Mouse (Mus musculus): Measurements from ENCODE around the gene Mfsd6. TPM values are rescaled to one million over a fixed set of nuclear protein-coding genes. Genes with fewer than 3 reads are reported as not detected.

The Mfsd6 gene
- not detected in 2 replicates for polyA plus RNA-seq (2012; ENCODE audit: insufficient read depth, insufficient read length, low replicate concordance, missing spikeins)

GRCm38 (mm10) chr1:52727056-52727900, at the start of gene Mfsd6:
TSS of gene Mfsd6 (minus strand) at chr1:52727462.
- TF ChIP-seq CTCF (IDR thresholded peaks at IDR 0.05; ENCODE audit: insufficient read depth, low read depth, low read length) (no peak), POLR2A (IDR thresholded peaks at IDR 0.05; ENCODE audit: insufficient read depth, low read depth, low read length) (no peak)
- 3% methylated on average over 49 of the region's 63 CpGs for WGBS

GRCm38 (mm10) chr1:52765176-52766111, 38.2 kb upstream of the Mfsd6 start:
- TF ChIP-seq POLR2A (IDR thresholded peaks at IDR 0.05; ENCODE audit: insufficient read depth, low read depth, low read length) (no peak), CTCF (IDR thresholded peaks at IDR 0.05; ENCODE audit: insufficient read depth, low read depth, low read length) (no peak)
- WGBS = 67% methylated on average over 7 of the region's 7 CpGs
- Histone ChIP-seq H3K4me3 (ENCODE audit: insufficient read depth, low read depth, low read length) (no peak overlapping the region), H3K4me1 (ENCODE audit: control insufficient read depth, insufficient read depth, low read length) (peaks cover 4% of the 10 kb centered on the region), H3K27ac (ENCODE audit: insufficient read depth, low read depth, low read length) (no peak overlapping the region)

More at GRCm38 (mm10) chr1:52727056-52727900, at the start of gene Mfsd6:
- Histone ChIP-seq H3K4me1 (ENCODE audit: control insufficient read depth, insufficient read depth, low read length) (peaks cover 5% of the 10 kb centered on the region; the same call in 1 of the 2 replicates), H3K27ac (ENCODE audit: insufficient read depth, low read depth, low read length) (peak within 1 kb of the TSS; percentile 47), H3K4me3 (ENCODE audit: insufficient read depth, low read depth, low read length) (peak within 1 kb of the TSS; percentile 61)

- Histone ChIP-seq H3K27ac (ENCODE audit: insufficient read depth, low read depth, low read length) (no peak overlapping the region), H3K4me1 (ENCODE audit: control insufficient read depth, insufficient read depth, low read length) (peaks cover 4% of the 10 kb centered on the region), H3K4me3 (ENCODE audit: insufficient read depth, low read depth, low read length) (peak overlapping the region; percentile 1; the same call in 1 of the 2 replicates)
- no peak for TF ChIP-seq CTCF (IDR thresholded peaks at IDR 0.05; ENCODE audit: insufficient read depth, low read depth, low read length)
- TF ChIP-seq POLR2A (IDR thresholded peaks at IDR 0.05; ENCODE audit: insufficient read depth, low read depth, low read length) = no peak
- WGBS = 42% methylated on average over 4 of the region's 4 CpGs
Observed at GRCm38 (mm10) chr1:52763894-52764809, 36.9 kb upstream of the Mfsd6 start.

GRCm38 (mm10) chr1:52758174-52758573, 30.9 kb upstream of the Mfsd6 start:
- Histone ChIP-seq H3K4me3 (ENCODE audit: insufficient read depth, low read depth, low read length) (no peak overlapping the region), H3K4me1 (ENCODE audit: control insufficient read depth, insufficient read depth, low read length) (no peaks in the 10 kb centered on the region), H3K27ac (ENCODE audit: insufficient read depth, low read depth, low read length) (no peak overlapping the region)
- 47% methylated on average over 1 of the region's 1 CpGs for WGBS
- TF ChIP-seq POLR2A (IDR thresholded peaks at IDR 0.05; ENCODE audit: insufficient read depth, low read depth, low read length) (no peak), CTCF (IDR thresholded peaks at IDR 0.05; ENCODE audit: insufficient read depth, low read depth, low read length) (no peak)

GRCm38 (mm10) chr1:52754331-52754730, 27.1 kb upstream of the Mfsd6 start:
- TF ChIP-seq POLR2A (IDR thresholded peaks at IDR 0.05; ENCODE audit: insufficient read depth, low read depth, low read length) (no peak), CTCF (IDR thresholded peaks at IDR 0.05; ENCODE audit: insufficient read depth, low read depth, low read length) (no peak)
- H3K4me3 ChIP-seq (ENCODE audit: insufficient read depth, low read depth, low read length) = no peak overlapping the region
- 98% methylated on average over 1 of the region's 1 CpGs for WGBS
- no peak overlapping the region for H3K27ac ChIP-seq (ENCODE audit: insufficient read depth, low read depth, low read length)
- H3K4me1 ChIP-seq (ENCODE audit: control insufficient read depth, insufficient read depth, low read length) = no peaks in the 10 kb centered on the region

GRCm38 (mm10) chr1:52753828-52754227, 26.6 kb upstream of the Mfsd6 start:
- H3K4me1 ChIP-seq (ENCODE audit: control insufficient read depth, insufficient read depth, low read length) = no peaks in the 10 kb centered on the region
- H3K4me3 ChIP-seq (ENCODE audit: insufficient read depth, low read depth, low read length) = no peak overlapping the region
- WGBS = 99% methylated on average over 2 of the region's 2 CpGs
- no peak overlapping the region for H3K27ac ChIP-seq (ENCODE audit: insufficient read depth, low read depth, low read length)
- TF ChIP-seq POLR2A (IDR thresholded peaks at IDR 0.05; ENCODE audit: insufficient read depth, low read depth, low read length) (no peak), CTCF (IDR thresholded peaks at IDR 0.05; ENCODE audit: insufficient read depth, low read depth, low read length) (no peak)

- TF ChIP-seq CTCF (IDR thresholded peaks at IDR 0.05; ENCODE audit: insufficient read depth, low read depth, low read length) (no peak), POLR2A (IDR thresholded peaks at IDR 0.05; ENCODE audit: insufficient read depth, low read depth, low read length) (no peak)
- 56% methylated on average over 3 of the region's 3 CpGs for WGBS
- H3K4me3 ChIP-seq (ENCODE audit: insufficient read depth, low read depth, low read length) = no peak overlapping the region
- no peaks in the 10 kb centered on the region for H3K4me1 ChIP-seq (ENCODE audit: control insufficient read depth, insufficient read depth, low read length)
- no peak overlapping the region for H3K27ac ChIP-seq (ENCODE audit: insufficient read depth, low read depth, low read length)
Observed at GRCm38 (mm10) chr1:52752706-52753105, 25.4 kb upstream of the Mfsd6 start.

GRCm38 (mm10) chr1:52751634-52752033, 24.4 kb upstream of the Mfsd6 start:
- TF ChIP-seq CTCF (IDR thresholded peaks at IDR 0.05; ENCODE audit: insufficient read depth, low read depth, low read length) = no peak
- H3K4me1 ChIP-seq (ENCODE audit: control insufficient read depth, insufficient read depth, low read length) = no peaks in the 10 kb centered on the region
- WGBS = 84% methylated on average over 1 of the region's 1 CpGs
- H3K4me3 ChIP-seq (ENCODE audit: insufficient read depth, low read depth, low read length) = no peak overlapping the region
- no peak overlapping the region for H3K27ac ChIP-seq (ENCODE audit: insufficient read depth, low read depth, low read length)

Measured in olfactory bulb, adult 2 months (tissue).